Mouse (Mus musculus): ENCODE measurements around the gene Dus3l.

DNA sequence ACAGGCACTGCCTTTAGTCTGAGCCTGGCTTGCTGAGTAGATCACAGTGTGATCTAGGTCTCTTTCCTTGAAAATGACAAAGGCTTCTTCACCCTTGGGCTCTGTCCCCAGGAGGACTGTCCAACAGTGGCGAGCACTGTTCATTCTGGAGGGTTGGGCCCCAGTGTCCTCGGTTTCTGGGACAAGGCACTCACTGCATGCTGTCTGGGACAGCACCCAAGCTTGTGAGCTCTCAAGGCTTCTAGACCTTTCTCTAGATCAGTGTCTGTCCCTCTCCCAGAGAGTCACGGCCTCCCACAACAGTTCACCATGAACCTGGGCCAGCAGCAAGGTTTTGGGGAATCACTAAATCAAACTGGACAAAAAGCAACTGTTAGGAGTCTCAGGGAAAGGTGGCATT is 28.0 kb downstream of the Dus3l start:
- TF ChIP-seq CTCF (IDR thresholded peaks at IDR 0.05; ENCODE audit: insufficient read depth, low read length) (no peak), POLR2A (IDR thresholded peaks at IDR 0.05; ENCODE audit: borderline replicate concordance, extremely low read depth, low read depth, low read length) (no peak)

Measured in lung, adult 2 months (tissue).